In the genomic region with DNA sequence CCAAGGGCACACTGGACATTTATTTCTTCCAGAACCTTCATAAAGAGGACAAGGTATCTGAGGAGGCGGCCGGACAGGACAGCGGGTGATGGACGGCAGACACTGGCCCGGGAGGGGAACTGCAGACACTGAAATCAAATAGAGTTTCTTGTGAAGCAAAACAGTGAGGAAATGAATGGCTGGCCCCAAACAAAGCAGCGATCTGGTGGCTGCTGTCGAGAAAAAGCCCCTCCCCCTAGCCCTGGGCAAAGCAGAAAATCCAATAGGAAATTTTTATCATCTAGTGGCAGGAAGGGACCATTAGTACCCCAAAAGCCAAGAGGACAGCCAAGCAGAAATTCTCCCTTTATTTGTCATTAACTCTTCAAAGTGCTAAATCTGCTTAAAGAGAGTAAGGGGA, we compare ENCODE assay signal across 16 mouse cellular contexts. TPM values are rescaled to one million over a fixed set of nuclear protein-coding genes. Genes with fewer than 3 reads are reported as not detected.
DNase-seq lines count a peak whose midpoint lies in the region; ATAC-seq and TF ChIP-seq lines count a peak whose summit lies in the region.
"Had no signal": no experiment of that assay in that cellular context is flagged by ENCODE, and none has a peak within 500 bp of the region (broad histone marks: within the 10 kb centered on the region; RNA-seq: fewer than 3 reads in every experiment).

No protein-coding gene starts in this region.

- TF ChIP-seq CTCF in layer of hippocampus, adult 2 months (conservative IDR thresholded peaks at IDR 0.05): no peak

- peak; percentile 30 for DNase-seq in forebrain, embryonic 10.5 days (ENCODE audit: extremely low spot score, low spot score)
- peak; percentile 29 for DNase-seq in retina, postnatal 1 day
- no peak for DNase-seq in retina, embryonic 14.5 days (ENCODE audit: low spot score)
- DNase-seq in midbrain, embryonic 11.5 days (ENCODE audit: low spot score, missing footprints): peak; percentile 89
- DNase-seq in layer of hippocampus, adult 2 months (ENCODE audit: low spot score in 2 of 2): no peak
- DNase-seq in MN1 (ENCODE audit: low spot score): no peak
- DNase-seq: cerebellum, postnatal 25 days; gastrocnemius, postnatal 14 days; kidney, adult 8-10 months; liver, postnatal 0 days had no signal

- H3K27me3 ChIP-seq in forebrain, embryonic 10.5 days (ENCODE audit: poor library complexity, severe bottlenecking): peaks cover 8% of the 10 kb centered on the region; the same call in 1 of the 2 replicates
- H3K27me3 ChIP-seq in forebrain, embryonic 15.5 days: no peaks in the 10 kb centered on the region
- no peaks in the 10 kb centered on the region for H3K27me3 ChIP-seq in midbrain, embryonic 11.5 days (ENCODE audit: control insufficient read depth, insufficient read depth, low read length)
- no peaks in the 10 kb centered on the region for H3K27me3 ChIP-seq in neural tube, embryonic 15.5 days (replicated peaks)
- H3K27me3 ChIP-seq: limb, embryonic 15.5 days had no signal

- 23% methylated on average over 7 of the region's 7 CpGs for WGBS in forebrain, embryonic 10.5 days
- WGBS in forebrain, embryonic 15.5 days: 6% methylated on average over 7 of the region's 7 CpGs
- WGBS in midbrain, embryonic 11.5 days: 32% methylated on average over 7 of the region's 7 CpGs
- WGBS in neural tube, embryonic 15.5 days: 10% methylated on average over 7 of the region's 7 CpGs

- H3K4me3 ChIP-seq in forebrain, embryonic 10.5 days: peak overlapping the region; percentile 12; the same call in 1 of the 2 replicates
- no peak overlapping the region for H3K4me3 ChIP-seq in forebrain, embryonic 15.5 days
- no peak overlapping the region for H3K4me3 ChIP-seq in midbrain, embryonic 11.5 days (ENCODE audit: low read depth, low read length)
- no peak overlapping the region for H3K4me3 ChIP-seq in neural tube, embryonic 15.5 days (replicated peaks)
- H3K4me3 ChIP-seq in layer of hippocampus, adult 2 months: no peak overlapping the region
- H3K4me3 ChIP-seq: limb, embryonic 15.5 days had no signal

- H3K36me3 ChIP-seq in forebrain, embryonic 10.5 days (replicated peaks): no peaks in the 10 kb centered on the region
- no peaks in the 10 kb centered on the region for H3K36me3 ChIP-seq in forebrain, embryonic 15.5 days
- no peaks in the 10 kb centered on the region for H3K36me3 ChIP-seq in midbrain, embryonic 11.5 days (ENCODE audit: control insufficient read depth, insufficient read depth, low read length)
- H3K36me3 ChIP-seq in neural tube, embryonic 15.5 days: no peaks in the 10 kb centered on the region
- H3K36me3 ChIP-seq: limb, embryonic 15.5 days had no signal

- ATAC-seq in forebrain, embryonic 15.5 days (replicated peaks): no peak
- 0 out of 2 replicates have a peak, but pooled peaks have one; percentile 19 for ATAC-seq in midbrain, embryonic 11.5 days (ENCODE audit: low FRiP score)
- ATAC-seq in neural tube, embryonic 15.5 days (ENCODE audit: low FRiP score): no peak
- ATAC-seq: activated CD4-positive, CD25-positive, alpha-beta regulatory T cell, adult 4 months; liver, postnatal 0 days had no signal

- H3K4me2 ChIP-seq in forebrain, embryonic 15.5 days (replicated peaks): no peak overlapping the region
- no peak overlapping the region for H3K4me2 ChIP-seq in midbrain, embryonic 11.5 days
- H3K4me2 ChIP-seq in neural tube, embryonic 15.5 days: peak overlapping the region; percentile 11; the same call in 1 of the 2 replicates
- H3K4me2 ChIP-seq: limb, embryonic 15.5 days had no signal

- H3K4me1 ChIP-seq in forebrain, embryonic 10.5 days: peaks cover 32% of the 10 kb centered on the region
- H3K4me1 ChIP-seq in forebrain, embryonic 15.5 days: peaks cover 13% of the 10 kb centered on the region; the same call in 1 of the 2 replicates
- no peaks in the 10 kb centered on the region for H3K4me1 ChIP-seq in midbrain, embryonic 11.5 days (ENCODE audit: control insufficient read depth, insufficient read depth, low read length)
- H3K4me1 ChIP-seq in neural tube, embryonic 15.5 days: peaks cover 21% of the 10 kb centered on the region

- peak overlapping the region; percentile 79 for H3K27ac ChIP-seq in forebrain, embryonic 10.5 days
- H3K27ac ChIP-seq in forebrain, embryonic 15.5 days (replicated peaks): no peak overlapping the region
- peak overlapping the region; percentile 2; the same call in 1 of the 2 replicates for H3K27ac ChIP-seq in midbrain, embryonic 11.5 days (ENCODE audit: low read depth, low read length)
- peak overlapping the region; percentile 52 for H3K27ac ChIP-seq in neural tube, embryonic 15.5 days (replicated peaks)
- H3K27ac ChIP-seq in layer of hippocampus, adult 2 months: no peak overlapping the region
- H3K27ac ChIP-seq: limb, embryonic 15.5 days; macrophage had no signal

- no peak overlapping the region for H3K9ac ChIP-seq in forebrain, embryonic 15.5 days (replicated peaks)
- no peak overlapping the region for H3K9ac ChIP-seq in midbrain, embryonic 11.5 days (ENCODE audit: low read length)
- no peak overlapping the region for H3K9ac ChIP-seq in neural tube, embryonic 15.5 days (replicated peaks)
- H3K9ac ChIP-seq: limb, embryonic 15.5 days; liver, postnatal 0 days had no signal

- H3K9me3 ChIP-seq in forebrain, embryonic 10.5 days: no peaks in the 10 kb centered on the region
- no peaks in the 10 kb centered on the region for H3K9me3 ChIP-seq in forebrain, embryonic 15.5 days
- no peaks in the 10 kb centered on the region for H3K9me3 ChIP-seq in midbrain, embryonic 11.5 days (ENCODE audit: control insufficient read depth, low read length)
- H3K9me3 ChIP-seq in neural tube, embryonic 15.5 days (replicated peaks): no peaks in the 10 kb centered on the region
- H3K9me3 ChIP-seq: limb, embryonic 15.5 days had no signal

RNA-seq across cellular contexts. Expression of gene Npy, which starts 42.9 kb away (rescaled TPM):
- polyA plus RNA-seq in forebrain, embryonic 10.5 days (2016; fragmentation: Nextera tagmentation; extraction: Ambion mirVana): 0.27 TPM in 1 of 2 replicates, not detected in the other
- 117 and 127 TPM in 2 replicates for polyA plus RNA-seq in forebrain, embryonic 15.5 days (2015; fragmentation: Nextera tagmentation; extraction: Ambion mirVana)
- 2.1 and 3.0 TPM in 2 replicates for polyA plus RNA-seq in midbrain, embryonic 11.5 days (2014; fragmentation: Nextera tagmentation; extraction: Ambion mirVana)
- polyA plus RNA-seq in neural tube, embryonic 15.5 days (2015; fragmentation: Nextera tagmentation; extraction: Ambion mirVana): 307 and 358 TPM in 2 replicates
- total RNA-seq in layer of hippocampus, adult 2 months (2021): 100 to 1,000 TPM; 140 to 160 TPM
- total RNA-seq: gastrocnemius, postnatal 14 days; hematopoietic stem cell, adult 5-6 weeks had no signal
- polyA plus RNA-seq: activated CD4-positive, CD25-positive, alpha-beta regulatory T cell, adult 4 months had no signal

Comparison
In these comparisons a context has a peak if more than half of its experiments do, and no peak if none do; other contexts are left out.
1. DNase-seq: peak in forebrain, embryonic 10.5 days (single experiment), retina, postnatal 1 day (single experiment) and midbrain, embryonic 11.5 days (single experiment); none in retina, embryonic 14.5 days (single experiment), layer of hippocampus, adult 2 months (0 of 2) and MN1 (single experiment).
2. H3K27ac ChIP-seq: peak in forebrain, embryonic 10.5 days (single experiment), midbrain, embryonic 11.5 days (single experiment) and neural tube, embryonic 15.5 days (single experiment); none in forebrain, embryonic 15.5 days (single experiment) and layer of hippocampus, adult 2 months (single experiment).
3. RNA of gene Npy, which starts 42.9 kb away (polyA plus RNA-seq): 307 to 358 TPM in neural tube, embryonic 15.5 days and 117 to 127 TPM in forebrain, embryonic 15.5 days; 2.1 to 3.0 TPM in midbrain, embryonic 11.5 days and 0.27 TPM in forebrain, embryonic 10.5 days; every median in the first group is over 10 times any median in the second.